37 mouse cellular contexts compared by ENCODE assay signal in the genomic region with DNA sequence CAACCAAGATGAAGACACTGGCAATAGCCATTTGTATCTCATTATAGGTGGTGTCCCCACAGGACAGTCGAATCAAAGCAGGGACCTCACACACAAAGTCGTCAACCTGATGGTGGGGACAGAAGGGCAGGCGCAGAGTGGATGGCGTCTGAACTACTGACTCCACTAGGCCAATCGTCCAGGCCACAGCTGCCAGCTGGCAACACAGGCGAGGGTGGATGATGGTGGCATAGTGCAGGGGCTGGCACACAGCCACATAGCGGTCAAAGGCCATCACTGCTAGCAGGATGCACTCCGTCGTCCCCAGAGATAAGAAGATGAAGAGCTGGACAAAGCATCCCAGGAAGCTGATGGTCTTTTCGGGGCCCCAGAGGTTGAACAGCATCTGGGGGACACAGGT. TPM values are rescaled to one million over a fixed set of nuclear protein-coding genes. Genes with fewer than 3 reads are reported as not detected.
"Had no signal": no experiment of that assay in that cellular context is flagged by ENCODE, and none has a peak within 500 bp of the region (broad histone marks: within the 10 kb centered on the region; RNA-seq: fewer than 3 reads in every experiment).

No protein-coding gene starts in this region.

- H3K9ac ChIP-seq: heart, embryonic 13.5 days; heart, embryonic 15.5 days; hindbrain, embryonic 12.5 days; hindbrain, embryonic 14.5 days; intestine, embryonic 15.5 days; limb, embryonic 12.5 days; liver, embryonic 13.5 days; liver, embryonic 15.5 days had no signal

- DNase-seq: gastrocnemius, adult 2 months; gastrocnemius, postnatal 10 days; gastrocnemius, postnatal 25 days; heart, adult 2 months; heart, postnatal 4 days; kidney, adult 18-20 months; kidney, adult 8-10 months; kidney, postnatal 10 days; kidney, postnatal 25 days; kidney, postnatal 4 days; liver, embryonic 13.5 days had no signal

- H3K27me3 ChIP-seq: heart, embryonic 13.5 days; heart, embryonic 15.5 days; hindbrain, embryonic 12.5 days; intestine, embryonic 15.5 days; limb, embryonic 12.5 days; liver, embryonic 13.5 days; liver, embryonic 15.5 days had no signal

- H3K4me1 ChIP-seq: heart, embryonic 13.5 days; heart, embryonic 15.5 days; hindbrain, embryonic 10.5 days; hindbrain, embryonic 12.5 days; intestine, embryonic 15.5 days; limb, embryonic 12.5 days; liver, embryonic 13.5 days; liver, embryonic 15.5 days had no signal

- H3K27ac ChIP-seq: gastrocnemius, adult 2 months; heart, adult 2 months; heart, embryonic 13.5 days; heart, embryonic 15.5 days; hindbrain, embryonic 10.5 days; hindbrain, embryonic 12.5 days; hindbrain, embryonic 14.5 days; intestine, embryonic 15.5 days; layer of hippocampus, adult 2 months; left cerebral cortex, adult 2 months; limb, embryonic 12.5 days; liver, embryonic 13.5 days; liver, embryonic 15.5 days had no signal

- H3K36me3 ChIP-seq: heart, embryonic 13.5 days; heart, embryonic 15.5 days; hindbrain, embryonic 10.5 days; hindbrain, embryonic 12.5 days; intestine, embryonic 15.5 days; limb, embryonic 12.5 days; liver, embryonic 13.5 days; liver, embryonic 15.5 days had no signal

- H3K4me3 ChIP-seq: gastrocnemius, adult 2 months; heart, adult 2 months; heart, embryonic 13.5 days; heart, embryonic 15.5 days; hindbrain, embryonic 10.5 days; hindbrain, embryonic 12.5 days; intestine, embryonic 15.5 days; layer of hippocampus, adult 2 months; left cerebral cortex, adult 2 months; limb, embryonic 12.5 days; liver, embryonic 13.5 days; liver, embryonic 15.5 days had no signal

RNA-seq across cellular contexts. Expression of a gene that starts 2.8 kb away (rescaled TPM):
- total RNA-seq: gastrocnemius, adult 2 months; gastrocnemius, postnatal 10 days; gastrocnemius, postnatal 25 days; gastrocnemius, postnatal 4 days; granulocyte monocyte progenitor cell, adult 5-6 weeks; heart, adult 2 months; heart, postnatal 25 days; heart, postnatal 4 days; layer of hippocampus, adult 2 months; left cerebral cortex, postnatal 10 days; left cerebral cortex, postnatal 25 days had no signal
- polyA plus RNA-seq: frontal cortex, adult 2 months; heart, adult 2 months; heart, embryonic 11.5 days; heart, embryonic 13.5 days; heart, embryonic 15.5 days; heart, postnatal 0 days; hindbrain, embryonic 14.5 days; intestine, embryonic 15.5 days; intestine, postnatal 0 days; kidney, embryonic 14.5 days; kidney, embryonic 16.5 days; limb, embryonic 14.5 days; liver, embryonic 11.5 days; liver, embryonic 13.5 days; liver, embryonic 15.5 days had no signal

RNA-seq across cellular contexts. Expression of a gene that starts 12.5 kb away (rescaled TPM):
- total RNA-seq: gastrocnemius, adult 2 months; gastrocnemius, postnatal 10 days; gastrocnemius, postnatal 25 days; gastrocnemius, postnatal 4 days; granulocyte monocyte progenitor cell, adult 5-6 weeks; heart, adult 2 months; heart, postnatal 25 days; heart, postnatal 4 days; layer of hippocampus, adult 2 months; layer of hippocampus, postnatal 14 days; left cerebral cortex, adult 2 months; left cerebral cortex, postnatal 10 days; left cerebral cortex, postnatal 25 days had no signal
- polyA plus RNA-seq: frontal cortex, adult 2 months; heart, adult 2 months; heart, embryonic 11.5 days; heart, embryonic 13.5 days; heart, embryonic 15.5 days; heart, postnatal 0 days; hindbrain, embryonic 10.5 days; hindbrain, embryonic 14.5 days; hindbrain, embryonic 16.5 days; intestine, embryonic 15.5 days; intestine, postnatal 0 days; kidney, embryonic 14.5 days; kidney, embryonic 16.5 days; limb, embryonic 12.5 days; limb, embryonic 14.5 days; liver, embryonic 11.5 days; liver, embryonic 13.5 days; liver, embryonic 15.5 days had no signal

RNA-seq across cellular contexts. Expression of a gene that starts 34.3 kb away (rescaled TPM):
- total RNA-seq: gastrocnemius, adult 2 months; gastrocnemius, postnatal 10 days; gastrocnemius, postnatal 25 days; gastrocnemius, postnatal 4 days; granulocyte monocyte progenitor cell, adult 5-6 weeks; heart, adult 2 months; heart, postnatal 25 days; heart, postnatal 4 days; layer of hippocampus, adult 2 months; layer of hippocampus, postnatal 14 days; left cerebral cortex, adult 2 months; left cerebral cortex, postnatal 10 days; left cerebral cortex, postnatal 25 days had no signal
- polyA plus RNA-seq: frontal cortex, adult 2 months; heart, adult 2 months; heart, embryonic 11.5 days; heart, embryonic 13.5 days; heart, embryonic 15.5 days; heart, postnatal 0 days; hindbrain, embryonic 10.5 days; hindbrain, embryonic 12.5 days; hindbrain, embryonic 14.5 days; hindbrain, embryonic 16.5 days; inflammation-experienced regulatory T-cells, adult 6 months; intestine, embryonic 15.5 days; intestine, postnatal 0 days; kidney, embryonic 14.5 days; kidney, embryonic 16.5 days; limb, embryonic 12.5 days; limb, embryonic 14.5 days; liver, embryonic 11.5 days; liver, embryonic 13.5 days; liver, embryonic 15.5 days had no signal
